Comparison of ENCODE assay signal across 21 mouse cellular contexts in genomic region chr1:151019273-151019890, GRCm38 (mm10). TPM values are rescaled to one million over a fixed set of nuclear protein-coding genes. Genes with fewer than 3 reads are reported as not detected.
DNase-seq lines count a peak whose midpoint lies in the region; ATAC-seq and TF ChIP-seq lines count a peak whose summit lies in the region.
"Had no signal": no experiment of that assay in that cellular context is flagged by ENCODE, and none has a peak within 500 bp of the region (broad histone marks: within the 10 kb centered on the region; RNA-seq: fewer than 3 reads in every experiment).

No protein-coding gene starts in this region.

- H3K27me3 ChIP-seq in forebrain, embryonic 15.5 days, result no peaks in the 10 kb centered on the region
- no peaks in the 10 kb centered on the region for H3K27me3 ChIP-seq in forebrain, embryonic 11.5 days (ENCODE audit: control insufficient read depth, insufficient read depth, low read length)
- no peaks in the 10 kb centered on the region for H3K27me3 ChIP-seq in liver, adult 2 months (ENCODE audit: control insufficient read depth, insufficient read depth, low read length)
- no peaks in the 10 kb centered on the region for H3K27me3 ChIP-seq in liver, embryonic 12.5 days (replicated peaks)
- H3K27me3 ChIP-seq in midbrain, postnatal 0 days (ENCODE audit: insufficient read depth, low read length), result no peaks in the 10 kb centered on the region
- H3K27me3 ChIP-seq in midbrain, embryonic 16.5 days (ENCODE audit: control insufficient read depth, insufficient read depth, low read depth, low read length), result no peaks in the 10 kb centered on the region
- H3K27me3 ChIP-seq in hindbrain, postnatal 0 days (ENCODE audit: insufficient read depth, low read length), result no peaks in the 10 kb centered on the region
- H3K27me3 ChIP-seq: heart, embryonic 12.5 days; intestine, embryonic 15.5 days had no signal

- H3K4me1 ChIP-seq in forebrain, embryonic 15.5 days, result no peaks in the 10 kb centered on the region
- H3K4me1 ChIP-seq in forebrain, embryonic 11.5 days (replicated peaks; ENCODE audit: control insufficient read depth, insufficient read depth, low read length), result no peaks in the 10 kb centered on the region
- H3K4me1 ChIP-seq in liver, adult 2 months (ENCODE audit: control insufficient read depth, insufficient read depth, low read length), result no peaks in the 10 kb centered on the region
- no peaks in the 10 kb centered on the region for H3K4me1 ChIP-seq in liver, embryonic 12.5 days
- no peaks in the 10 kb centered on the region for H3K4me1 ChIP-seq in midbrain, postnatal 0 days (ENCODE audit: insufficient read depth, low read length)
- no peaks in the 10 kb centered on the region for H3K4me1 ChIP-seq in midbrain, embryonic 16.5 days (ENCODE audit: control insufficient read depth, insufficient read depth, low read length)
- H3K4me1 ChIP-seq in hindbrain, postnatal 0 days (ENCODE audit: insufficient read depth, low read length), result no peaks in the 10 kb centered on the region
- H3K4me1 ChIP-seq: heart, embryonic 12.5 days; intestine, embryonic 15.5 days had no signal

- H3K27ac ChIP-seq in forebrain, embryonic 15.5 days (replicated peaks), result no peak overlapping the region
- no peak overlapping the region for H3K27ac ChIP-seq in forebrain, embryonic 11.5 days (ENCODE audit: low read depth, low read length)
- H3K27ac ChIP-seq in liver, adult 2 months (replicated peaks; ENCODE audit: insufficient read depth, low read depth, low read length), result no peak overlapping the region
- no peak overlapping the region for H3K27ac ChIP-seq in liver, embryonic 12.5 days
- no peak overlapping the region for H3K27ac ChIP-seq in midbrain, postnatal 0 days (ENCODE audit: low read depth, low read length)
- H3K27ac ChIP-seq in midbrain, embryonic 16.5 days (ENCODE audit: low read length), result no peak overlapping the region
- H3K27ac ChIP-seq in hindbrain, postnatal 0 days, result no peak overlapping the region
- H3K27ac ChIP-seq: gastrocnemius, adult 2 months; intestine, embryonic 15.5 days; liver, embryonic 14.5 days had no signal

- no peak overlapping the region for H3K4me3 ChIP-seq in forebrain, embryonic 15.5 days
- H3K4me3 ChIP-seq in forebrain, embryonic 11.5 days (ENCODE audit: low read depth, low read length), result no peak overlapping the region
- H3K4me3 ChIP-seq in liver, adult 2 months (ENCODE audit: insufficient read depth, low read depth, low read length), result no peak overlapping the region
- H3K4me3 ChIP-seq in liver, embryonic 12.5 days, result no peak overlapping the region
- H3K4me3 ChIP-seq in midbrain, postnatal 0 days (ENCODE audit: low read depth, low read length), result no peak overlapping the region
- H3K4me3 ChIP-seq in midbrain, embryonic 16.5 days (ENCODE audit: low read depth, low read length), result no peak overlapping the region
- H3K4me3 ChIP-seq in hindbrain, postnatal 0 days (ENCODE audit: low read length), result no peak overlapping the region
- H3K4me3 ChIP-seq: gastrocnemius, adult 2 months; heart, embryonic 12.5 days; intestine, embryonic 15.5 days; myocyte had no signal

- 0 out of 2 replicates have a peak, but pooled peaks have one; percentile 55 for ATAC-seq in forebrain, embryonic 15.5 days (replicated peaks)
- ATAC-seq in forebrain, embryonic 11.5 days (replicated peaks; ENCODE audit: low FRiP score), result no peak
- no peak for ATAC-seq in liver, embryonic 12.5 days
- no peak for ATAC-seq in midbrain, postnatal 0 days (ENCODE audit: low FRiP score)
- no peak for ATAC-seq in midbrain, embryonic 16.5 days
- 0 out of 2 replicates have a peak, but pooled peaks have one; percentile 58 for ATAC-seq in hindbrain, postnatal 0 days
- ATAC-seq: intestine, embryonic 15.5 days had no signal

- no peak for DNase-seq in forebrain, embryonic 11.5 days (ENCODE audit: low spot score)
- DNase-seq in liver, adult 2 months (ENCODE audit: extremely low read depth, low read depth, low spot score), result peak; percentile 58
- peak; percentile 41 for DNase-seq in midbrain, postnatal 0 days (ENCODE audit: low spot score)
- DNase-seq in hindbrain, postnatal 0 days (ENCODE audit: low spot score), result peak; percentile 32
- no peak for DNase-seq in adrenal gland, postnatal 10 days
- DNase-seq: cerebellum, adult 9-11 months; gastrocnemius, adult 2 months; kidney, adult 9 months; kidney, postnatal 4 days; right cerebral cortex, postnatal 14 days; spleen, adult 18-20 months; thymus, postnatal 36 days had no signal

- no peaks in the 10 kb centered on the region for H3K9me3 ChIP-seq in forebrain, embryonic 15.5 days
- H3K9me3 ChIP-seq in forebrain, embryonic 11.5 days (ENCODE audit: control insufficient read depth, low read length), result no peaks in the 10 kb centered on the region
- no peaks in the 10 kb centered on the region for H3K9me3 ChIP-seq in liver, embryonic 12.5 days (replicated peaks)
- H3K9me3 ChIP-seq in midbrain, postnatal 0 days (ENCODE audit: low read length), result no peaks in the 10 kb centered on the region
- no peaks in the 10 kb centered on the region for H3K9me3 ChIP-seq in midbrain, embryonic 16.5 days (replicated peaks; ENCODE audit: control insufficient read depth, low read length, poor library complexity, severe bottlenecking)
- H3K9me3 ChIP-seq in hindbrain, postnatal 0 days (ENCODE audit: low read length), result no peaks in the 10 kb centered on the region
- H3K9me3 ChIP-seq: heart, embryonic 12.5 days; intestine, embryonic 15.5 days had no signal

- no peaks in the 10 kb centered on the region for H3K36me3 ChIP-seq in forebrain, embryonic 15.5 days
- H3K36me3 ChIP-seq in forebrain, embryonic 11.5 days (ENCODE audit: control insufficient read depth, insufficient read depth, low read length), result no peaks in the 10 kb centered on the region
- no peaks in the 10 kb centered on the region for H3K36me3 ChIP-seq in liver, adult 2 months (ENCODE audit: control insufficient read depth, insufficient read depth, low read length)
- H3K36me3 ChIP-seq in liver, embryonic 12.5 days, result no peaks in the 10 kb centered on the region
- H3K36me3 ChIP-seq in midbrain, postnatal 0 days (ENCODE audit: insufficient read depth, low read length), result no peaks in the 10 kb centered on the region
- H3K36me3 ChIP-seq in midbrain, embryonic 16.5 days (ENCODE audit: control insufficient read depth, insufficient read depth, low read length), result no peaks in the 10 kb centered on the region
- H3K36me3 ChIP-seq in hindbrain, postnatal 0 days (ENCODE audit: insufficient read depth, low read length), result no peaks in the 10 kb centered on the region
- H3K36me3 ChIP-seq: heart, embryonic 12.5 days; intestine, embryonic 15.5 days had no signal

- TF ChIP-seq POLR2A in liver, adult 2 months (IDR thresholded peaks at IDR 0.05; ENCODE audit: extremely low read depth, insufficient read depth, low read length), result no peak

- TF ChIP-seq CTCF in liver, adult 2 months (IDR thresholded peaks at IDR 0.05; ENCODE audit: low read depth, low read length), result no peak
- TF ChIP-seq CTCF in midbrain, postnatal 0 days (IDR thresholded peaks at IDR 0.05), result no peak
- no peak for TF ChIP-seq CTCF in hindbrain, postnatal 0 days (IDR thresholded peaks at IDR 0.05; ENCODE audit: low read depth)

- no peaks in the 10 kb centered on the region for H3K79me2 ChIP-seq in liver, adult 2 months (ENCODE audit: control insufficient read depth, insufficient read depth, low read length)

- no peak overlapping the region for H3K4me2 ChIP-seq in forebrain, embryonic 15.5 days (replicated peaks)
- H3K4me2 ChIP-seq in forebrain, embryonic 11.5 days (ENCODE audit: low read depth, low read length, severe bottlenecking), result no peak overlapping the region
- no peak overlapping the region for H3K4me2 ChIP-seq in liver, embryonic 12.5 days
- H3K4me2 ChIP-seq in midbrain, postnatal 0 days (ENCODE audit: low read depth, low read length, poor library complexity, severe bottlenecking), result no peak overlapping the region
- no peak overlapping the region for H3K4me2 ChIP-seq in midbrain, embryonic 16.5 days (ENCODE audit: low read length)
- no peak overlapping the region for H3K4me2 ChIP-seq in hindbrain, postnatal 0 days (ENCODE audit: low read depth, low read length)
- H3K4me2 ChIP-seq: heart, embryonic 12.5 days; intestine, embryonic 15.5 days had no signal

- WGBS in forebrain, embryonic 15.5 days, result 51% methylated on average over 2 of the region's 2 CpGs
- WGBS in forebrain, embryonic 11.5 days, result 90% methylated on average over 2 of the region's 2 CpGs
- 37% methylated on average over 2 of the region's 2 CpGs for WGBS in liver, adult 2 months
- WGBS in liver, embryonic 12.5 days (ENCODE audit: insufficient replicate concordance), result 73% methylated on average over 2 of the region's 2 CpGs
- 58% methylated on average over 2 of the region's 2 CpGs for WGBS in midbrain, postnatal 0 days
- 61% methylated on average over 2 of the region's 2 CpGs for WGBS in midbrain, embryonic 16.5 days
- WGBS in hindbrain, postnatal 0 days, result 46% methylated on average over 2 of the region's 2 CpGs

- no peak overlapping the region for H3K9ac ChIP-seq in forebrain, embryonic 15.5 days (replicated peaks)
- H3K9ac ChIP-seq in forebrain, embryonic 11.5 days (ENCODE audit: low read length), result no peak overlapping the region
- H3K9ac ChIP-seq in liver, adult 2 months (ENCODE audit: low read depth, low read length), result no peak overlapping the region
- H3K9ac ChIP-seq in liver, embryonic 12.5 days, result no peak overlapping the region
- H3K9ac ChIP-seq in midbrain, postnatal 0 days (replicated peaks; ENCODE audit: low read length, poor library complexity, severe bottlenecking), result no peak overlapping the region
- no peak overlapping the region for H3K9ac ChIP-seq in midbrain, embryonic 16.5 days (ENCODE audit: low read depth, low read length)
- H3K9ac ChIP-seq in hindbrain, postnatal 0 days (replicated peaks; ENCODE audit: low read length), result no peak overlapping the region
- H3K9ac ChIP-seq: heart, embryonic 12.5 days; intestine, embryonic 15.5 days; liver, embryonic 14.5 days had no signal

RNA-seq across cellular contexts. Expression of gene Hmcn1, which starts 26.1 kb away (rescaled TPM):
- 0.66 and 1.0 TPM in 2 replicates for polyA plus RNA-seq in forebrain, embryonic 15.5 days (2015; fragmentation: Nextera tagmentation; extraction: Ambion mirVana)
- polyA plus RNA-seq in forebrain, embryonic 11.5 days (2014; fragmentation: Nextera tagmentation; extraction: Ambion mirVana), result 10.1 and 12.1 TPM in 2 replicates
- total RNA-seq in liver, adult 2 months (2014; rRNA removed), result 2.7 and 4.5 TPM in 2 replicates
- polyA plus RNA-seq in liver, adult 2 months (2012; rRNA removed), result 0.80 and 1.0 TPM in 2 replicates
- polyA plus RNA-seq in liver, embryonic 12.5 days (2016; fragmentation: Nextera tagmentation; extraction: Ambion mirVana), result 4.8 and 5.3 TPM in 2 replicates
- 2.5 and 5.2 TPM in 2 replicates for total RNA-seq in midbrain, postnatal 0 days (2014; rRNA removed)
- polyA plus RNA-seq in midbrain, postnatal 0 days (2015; fragmentation: Nextera tagmentation; extraction: Ambion mirVana), result 0.76 and 1.2 TPM in 2 replicates
- polyA plus RNA-seq in midbrain, embryonic 16.5 days (2015; fragmentation: Nextera tagmentation; extraction: Ambion mirVana), result 1.2 and 2.0 TPM in 2 replicates
- 2.7 and 6.3 TPM in 2 replicates for total RNA-seq in hindbrain, postnatal 0 days (2014; rRNA removed)
- polyA plus RNA-seq in hindbrain, postnatal 0 days (2015; fragmentation: Nextera tagmentation; extraction: Ambion mirVana), result 0.80 and 1.2 TPM in 2 replicates
- 10 to 100 TPM in 1 of 2 experiments, 1 to 10 TPM in 1; 5.9 to 11.2 TPM for total RNA-seq in adrenal gland, postnatal 10 days (2021)
- total RNA-seq: granulocyte monocyte progenitor cell, adult 5-6 weeks; neutrophil, adult 5-6 weeks had no signal

Comparison
In these comparisons a context has a peak if more than half of its experiments do, and no peak if none do; other contexts are left out.
1. ATAC-seq: peak in forebrain, embryonic 15.5 days (single experiment) and hindbrain, postnatal 0 days (single experiment); none in forebrain, embryonic 11.5 days (single experiment), liver, embryonic 12.5 days (single experiment), midbrain, postnatal 0 days (single experiment) and midbrain, embryonic 16.5 days (single experiment).
2. DNase-seq: peak in liver, adult 2 months (single experiment), midbrain, postnatal 0 days (single experiment) and hindbrain, postnatal 0 days (single experiment); none in forebrain, embryonic 11.5 days (single experiment) and adrenal gland, postnatal 10 days (single experiment).